Mouse (Mus musculus): Measurements from ENCODE around the gene Cd68. TPM values are rescaled to one million over a fixed set of nuclear protein-coding genes. Genes with fewer than 3 reads are reported as not detected.

The Cd68 gene
- total and polyA plus RNA-seq, 2 experiments from 2014 or later: 7.7 to 16.3 TPM

DNA sequence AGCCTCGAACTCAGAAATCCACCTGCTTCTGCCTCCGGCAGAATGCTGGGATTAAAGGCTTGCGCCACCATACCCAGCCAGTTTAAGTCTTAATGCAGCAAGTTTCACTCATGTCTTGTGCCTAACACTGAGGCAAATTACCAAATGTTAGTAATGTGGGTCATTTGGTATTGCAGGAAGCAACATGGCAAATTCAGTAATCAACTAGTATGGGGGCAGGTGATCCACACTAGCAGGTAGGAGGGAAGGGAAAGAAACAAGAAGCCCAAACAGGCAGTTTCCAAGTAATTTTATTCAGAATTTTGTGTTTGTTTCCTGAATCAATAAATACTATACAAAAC lies 682 bp upstream of the Cd68 start:
- no peak for TF ChIP-seq CTCF (IDR thresholded peaks at IDR 0.05; ENCODE audit: low read depth)
- no peak for ATAC-seq
- Histone ChIP-seq H3K27me3 (ENCODE audit: insufficient read depth, low read length) (no peaks in the 10 kb centered on the region), H3K4me3 (ENCODE audit: low read depth, low read length) (no peak overlapping the region), H3K9me3 (ENCODE audit: low read length) (no peaks in the 10 kb centered on the region), H3K9ac (no peak overlapping the region), H3K27ac (ENCODE audit: low read depth, low read length) (no peak overlapping the region), H3K4me1 (ENCODE audit: insufficient read depth) (peaks cover 13% of the 10 kb centered on the region), H3K4me2 (ENCODE audit: low read depth) (no peak overlapping the region), H3K36me3 (ENCODE audit: insufficient read depth) (peaks cover 62% of the 10 kb centered on the region)
- DNase-seq: no peak
- 79% methylated on average over 3 of the region's 3 CpGs for WGBS

DNA sequence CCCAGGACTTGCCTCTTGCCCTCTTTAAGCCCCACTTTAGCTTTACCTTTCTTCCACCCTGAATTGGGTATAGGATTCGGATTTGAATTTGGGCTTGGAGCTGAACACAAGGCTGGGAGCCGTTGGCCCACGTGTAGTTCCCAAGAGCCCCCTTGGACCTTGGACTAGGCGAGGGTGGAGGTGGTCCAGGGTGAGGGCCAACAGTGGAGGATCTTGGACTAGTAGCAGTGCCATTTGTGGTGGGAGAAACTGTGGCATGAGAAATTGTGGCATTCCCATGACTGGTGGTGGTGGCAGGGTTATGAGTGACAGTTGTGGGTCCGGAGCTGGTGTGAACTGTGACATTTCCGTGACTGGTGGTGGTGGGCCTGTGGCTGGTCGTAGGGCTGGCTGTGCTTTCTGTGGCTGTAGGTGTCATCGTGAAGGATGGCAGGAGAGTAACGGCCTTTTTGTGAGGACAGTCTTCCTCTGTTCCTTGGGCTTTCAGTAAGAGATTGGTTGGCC lies 444 bp downstream of the Cd68 start:
- no peaks in the 10 kb centered on the region for H3K27me3 ChIP-seq (ENCODE audit: insufficient read depth, low read length)
- peaks cover 62% of the 10 kb centered on the region for H3K36me3 ChIP-seq (ENCODE audit: insufficient read depth)
- no peak overlapping the region for H3K9ac ChIP-seq
- no peaks in the 10 kb centered on the region for H3K9me3 ChIP-seq (ENCODE audit: low read length)
- WGBS: 75% methylated on average over 9 of the region's 9 CpGs
- no peak for TF ChIP-seq CTCF (IDR thresholded peaks at IDR 0.05; ENCODE audit: low read depth)
- peak overlapping the region; percentile 21; the same call in 1 of the 2 replicates for H3K27ac ChIP-seq (ENCODE audit: low read depth, low read length)
- DNase-seq (no peak), ATAC-seq (no peak)
- H3K4me3 ChIP-seq (ENCODE audit: low read depth, low read length): no peak overlapping the region
- H3K4me1 ChIP-seq (ENCODE audit: insufficient read depth): peaks cover 15% of the 10 kb centered on the region
- no peak overlapping the region for H3K4me2 ChIP-seq (ENCODE audit: low read depth)

- H3K27me3 ChIP-seq (ENCODE audit: insufficient read depth, low read length): no peaks in the 10 kb centered on the region
- no peak for DNase-seq
- ATAC-seq: no peak
- no peak overlapping the region for H3K27ac ChIP-seq (ENCODE audit: low read depth, low read length)
- H3K4me1 ChIP-seq (ENCODE audit: insufficient read depth): peaks cover 8% of the 10 kb centered on the region
- no peak overlapping the region for H3K4me3 ChIP-seq (ENCODE audit: low read depth, low read length)
- H3K36me3 ChIP-seq (ENCODE audit: insufficient read depth): peaks cover 59% of the 10 kb centered on the region
- H3K9ac ChIP-seq: no peak overlapping the region
- TF ChIP-seq CTCF (IDR thresholded peaks at IDR 0.05; ENCODE audit: low read depth): no peak
- WGBS: 95% methylated on average over 7 of the region's 7 CpGs
- no peaks in the 10 kb centered on the region for H3K9me3 ChIP-seq (ENCODE audit: low read length)
- no peak overlapping the region for H3K4me2 ChIP-seq (ENCODE audit: low read depth)
Observed at GRCm38 (mm10) chr11:69664841-69665240, 1.1 kb downstream of the Cd68 start.

GRCm38 (mm10) chr11:69663795-69664194 lies 2.2 kb downstream of the Cd68 start:
- H3K9ac ChIP-seq: no peak overlapping the region
- no peaks in the 10 kb centered on the region for H3K27me3 ChIP-seq (ENCODE audit: insufficient read depth, low read length)
- H3K4me1 ChIP-seq (ENCODE audit: insufficient read depth): peaks cover 4% of the 10 kb centered on the region
- H3K36me3 ChIP-seq (ENCODE audit: insufficient read depth): peaks cover 52% of the 10 kb centered on the region
- no peaks in the 10 kb centered on the region for H3K9me3 ChIP-seq (ENCODE audit: low read length)
- ATAC-seq: no peak
- no peak for DNase-seq
- peak overlapping the region; percentile 97; the same call in 1 of the 2 replicates for H3K27ac ChIP-seq (ENCODE audit: low read depth, low read length)
- WGBS: 78% methylated on average over 6 of the region's 6 CpGs
- no peak overlapping the region for H3K4me3 ChIP-seq (ENCODE audit: low read depth, low read length)
- TF ChIP-seq CTCF (IDR thresholded peaks at IDR 0.05; ENCODE audit: low read depth): no peak
- H3K4me2 ChIP-seq (ENCODE audit: low read depth): no peak overlapping the region

DNA sequence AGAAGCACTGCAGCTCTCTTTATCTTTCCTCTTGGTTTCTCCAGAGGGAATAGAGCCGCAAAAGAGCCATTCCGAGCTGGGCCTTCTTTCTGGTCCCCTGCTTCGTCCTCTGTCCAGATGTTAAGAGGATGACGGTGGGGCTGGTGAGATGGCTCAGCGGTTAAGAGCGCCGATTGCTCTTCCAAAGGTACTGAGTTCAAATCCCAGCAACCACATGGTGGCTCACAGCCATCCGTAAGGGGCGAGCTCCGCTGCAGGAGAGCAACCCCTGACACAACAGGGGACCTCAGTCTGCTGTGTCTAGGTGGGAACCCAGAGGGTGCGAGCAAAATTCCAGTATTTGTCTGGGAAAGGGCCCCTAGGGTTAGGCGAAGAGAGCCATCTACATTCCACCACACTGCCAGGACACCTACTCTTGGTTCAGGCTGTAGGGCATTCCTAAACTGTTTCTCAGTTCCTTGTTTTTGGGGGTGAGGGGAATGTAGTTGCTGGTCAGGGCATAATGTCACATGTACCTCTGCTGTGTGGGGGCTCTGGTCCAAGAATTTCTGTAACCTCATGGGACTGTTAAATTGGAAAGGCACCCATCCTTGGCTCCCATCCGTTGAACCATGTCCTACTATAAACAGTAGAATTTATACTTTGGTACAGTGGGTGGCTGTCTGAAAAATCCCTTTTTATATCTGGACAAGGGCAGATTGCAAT lies 2.8 kb downstream of the Cd68 start:
- no peak for TF ChIP-seq CTCF (IDR thresholded peaks at IDR 0.05; ENCODE audit: low read depth)

GRCm38 (mm10) chr11:69662213-69662966 lies 3.6 kb downstream of the Cd68 start, which contains the start of gene Mpdu1:
Mpdu1 (minus strand) TSS chr11:69662642.
- TF ChIP-seq CTCF (IDR thresholded peaks at IDR 0.05; ENCODE audit: low read depth): peak; percentile 71
- H3K27ac ChIP-seq (ENCODE audit: low read depth, low read length): peak within 1 kb of the TSS; percentile 97
- peaks cover 52% of the 10 kb centered on the region for H3K36me3 ChIP-seq (ENCODE audit: insufficient read depth)
- H3K4me1 ChIP-seq (ENCODE audit: insufficient read depth): peaks cover 4% of the 10 kb centered on the region
- H3K27me3 ChIP-seq (ENCODE audit: insufficient read depth, low read length): no peaks in the 10 kb centered on the region
- DNase-seq (peak; percentile 99), ATAC-seq (peak; percentile 97)
- peak within 1 kb of the TSS; percentile 55 for H3K4me3 ChIP-seq (ENCODE audit: low read depth, low read length)
- 1% methylated on average over 48 of the region's 48 CpGs for WGBS
- H3K9me3 ChIP-seq (ENCODE audit: low read length): no peaks in the 10 kb centered on the region
- peak within 1 kb of the TSS; percentile 70 for H3K9ac ChIP-seq
- peak within 1 kb of the TSS; percentile 48 for H3K4me2 ChIP-seq (ENCODE audit: low read depth)

More for the DNA sequence above, 2.8 kb downstream of the Cd68 start:
- Histone ChIP-seq H3K27ac (ENCODE audit: low read depth, low read length) (peak overlapping the region; percentile 97), H3K27me3 (ENCODE audit: insufficient read depth, low read length) (no peaks in the 10 kb centered on the region), H3K9me3 (ENCODE audit: low read length) (no peaks in the 10 kb centered on the region), H3K4me3 (ENCODE audit: low read depth, low read length) (peak overlapping the region; percentile 55), H3K4me2 (ENCODE audit: low read depth) (peak overlapping the region; percentile 48), H3K4me1 (ENCODE audit: insufficient read depth) (peaks cover 4% of the 10 kb centered on the region), H3K36me3 (ENCODE audit: insufficient read depth) (peaks cover 52% of the 10 kb centered on the region), H3K9ac (peak overlapping the region; percentile 70)
- 70% methylated on average over 13 of the region's 13 CpGs for WGBS
- DNase-seq (no peak), ATAC-seq (no peak)

Measured in forebrain, postnatal 0 days (tissue).